Mouse (Mus musculus) heart, embryonic 15.5 days (tissue): ENCODE measurements around the gene Kpna6. TPM values are rescaled to one million over a fixed set of nuclear protein-coding genes. Genes with fewer than 3 reads are reported as not detected.

Experiments
- ATAC-seq: fragments of 200-750 bp; cut with Nextera tagmentation; replicated peaks from 2 replicates; pipeline ENCODE4 v1.8.0; 2017; ENCODE audit warnings: low read depth, moderate TSS enrichment; ENCODE audit not compliant: insufficient number of reproducible peaks, insufficient read depth, low FRiP score
- H3K27ac ChIP-seq: fragments of 300-500 bp; sonication (generic); 2 replicates; pipeline ENCODE4 v1.5.1; 2015; ENCODE audit warnings: mild to moderate bottlenecking, inconsistent platforms
- H3K27me3 ChIP-seq: fragments of 300-500 bp; sonication (generic); 2 replicates; pipeline ENCODE4 v1.6.1; 2015; ENCODE audit warnings: inconsistent platforms
- H3K36me3 ChIP-seq: fragments of 300-500 bp; sonication (generic); 2 replicates; pipeline ENCODE4 v1.6.1; 2015; ENCODE audit warnings: mild to moderate bottlenecking, inconsistent platforms
- H3K4me1 ChIP-seq: fragments of 300-500 bp; sonication (generic); replicated peaks from 2 replicates; pipeline ENCODE4 v1.6.1; 2015; ENCODE audit warnings: inconsistent platforms
- H3K4me2 ChIP-seq: fragments of 300-500 bp; sonication (generic); 2 replicates; pipeline ENCODE4 v1.6.1; 2015; ENCODE audit warnings: inconsistent platforms, mild to moderate bottlenecking, moderate library complexity
- H3K4me3 ChIP-seq: fragments of 300-500 bp; sonication (generic); 2 replicates; pipeline ENCODE4 v1.5.1; 2015; ENCODE audit warnings: mild to moderate bottlenecking, inconsistent platforms
- H3K9ac ChIP-seq: fragments of 300-500 bp; sonication (generic); 2 replicates; pipeline ENCODE4 v1.6.1; 2015; ENCODE audit warnings: mild to moderate bottlenecking, inconsistent platforms
- H3K9me3 ChIP-seq: fragments of 300-500 bp; sonication (generic); replicated peaks from 2 replicates; pipeline ENCODE4 v1.6.1; 2016; ENCODE audit warnings: inconsistent platforms
- WGBS: fragments of 180-500 bp; shearing (Covaris S2); methylation state at CpG from one replicate; pipeline ENCODE4 v1.1.7; 2015; ENCODE audit warnings: mixed read lengths; 5-methylcytosine and 5-hydroxymethylcytosine counted together
- polyA plus RNA-seq: library from polyadenylated mRNA; unstranded; fragments of >200 nt; fragmentation: Nextera tagmentation; extraction: Ambion mirVana; gene quantifications from 2 replicates; pipeline ENCODE4 v1.2.1, GENCODE M21; 2015

The Kpna6 gene
- polyA plus RNA-seq, 1 experiment from 2014 or later: 13.6 TPM

- Histone ChIP-seq H3K4me2 (no peak overlapping the region), H3K4me1 (peaks cover 5% of the 10 kb centered on the region), H3K9me3 (no peaks in the 10 kb centered on the region), H3K27me3 (no peaks in the 10 kb centered on the region), H3K4me3 (no peak overlapping the region), H3K27ac (no peak overlapping the region), H3K36me3 (peaks cover 50% of the 10 kb centered on the region), H3K9ac (no peak overlapping the region)
- ATAC-seq: no peak
- WGBS: 80% methylated on average over 6 of the region's 6 CpGs
Measured at GRCm38 (mm10) chr4:129645204-129645603, 27.4 kb downstream of the Kpna6 start.

GRCm38 (mm10) chr4:129641756-129642155, 30.8 kb downstream of the Kpna6 start:
- Histone ChIP-seq H3K27ac (peak overlapping the region; percentile 35; the same call in 1 of the 2 replicates), H3K9me3 (no peaks in the 10 kb centered on the region), H3K4me3 (no peak overlapping the region), H3K4me1 (peaks cover 32% of the 10 kb centered on the region), H3K36me3 (peaks cover 37% of the 10 kb centered on the region), H3K4me2 (peak overlapping the region; percentile 81; the same call in 1 of the 2 replicates), H3K27me3 (no peaks in the 10 kb centered on the region), H3K9ac (no peak overlapping the region)
- no peak for ATAC-seq
- WGBS: 53% methylated on average over 5 of the region's 5 CpGs

GRCm38 (mm10) chr4:129640638-129641467, 31.7 kb downstream of the Kpna6 start, which contains the start of gene Txlna:
Txlna (minus strand) TSS chr4:129641065.
- Histone ChIP-seq H3K4me1 (peaks cover 32% of the 10 kb centered on the region), H3K4me3 (peak within 1 kb of the TSS; percentile 73), H3K9ac (peak within 1 kb of the TSS; percentile 73), H3K27ac (peak within 1 kb of the TSS; percentile 97), H3K4me2 (peak within 1 kb of the TSS; percentile 81), H3K36me3 (peaks cover 38% of the 10 kb centered on the region), H3K27me3 (no peaks in the 10 kb centered on the region), H3K9me3 (no peaks in the 10 kb centered on the region)
- under 1% methylated on average over 52 of the region's 60 CpGs for WGBS
- peak; percentile 97 for ATAC-seq

GRCm38 (mm10) chr4:129640101-129640637, 32.4 kb downstream of the Kpna6 start:
- Histone ChIP-seq H3K9ac (peak overlapping the region; percentile 73), H3K4me1 (peaks cover 32% of the 10 kb centered on the region), H3K9me3 (no peaks in the 10 kb centered on the region), H3K4me2 (peak overlapping the region; percentile 81), H3K27ac (peak overlapping the region; percentile 97), H3K27me3 (no peaks in the 10 kb centered on the region), H3K36me3 (peaks cover 37% of the 10 kb centered on the region), H3K4me3 (peak overlapping the region; percentile 73)
- no peak for ATAC-seq
- WGBS: 1% methylated on average over 17 of the region's 17 CpGs

- H3K9ac ChIP-seq: peak overlapping the region; percentile 73
- peak overlapping the region; percentile 73 for H3K4me3 ChIP-seq
- 78% methylated on average over 15 of the region's 15 CpGs for WGBS
- no peak for ATAC-seq
- H3K4me2 ChIP-seq: peak overlapping the region; percentile 81
- H3K36me3 ChIP-seq: peaks cover 46% of the 10 kb centered on the region
- H3K27ac ChIP-seq: peak overlapping the region; percentile 97; the same call in 1 of the 2 replicates
- H3K4me1 ChIP-seq: peaks cover 32% of the 10 kb centered on the region
- no peaks in the 10 kb centered on the region for H3K27me3 ChIP-seq
- no peaks in the 10 kb centered on the region for H3K9me3 ChIP-seq
Measured at GRCm38 (mm10) chr4:129639221-129639620, 33.3 kb downstream of the Kpna6 start.

GRCm38 (mm10) chr4:129633852-129634251, 38.7 kb downstream of the Kpna6 start:
- no peak overlapping the region for H3K27ac ChIP-seq
- ATAC-seq: no peak
- H3K36me3 ChIP-seq: peaks cover 94% of the 10 kb centered on the region
- H3K9me3 ChIP-seq: no peaks in the 10 kb centered on the region
- no peak overlapping the region for H3K9ac ChIP-seq
- H3K4me2 ChIP-seq: no peak overlapping the region
- no peaks in the 10 kb centered on the region for H3K27me3 ChIP-seq
- peaks cover 22% of the 10 kb centered on the region for H3K4me1 ChIP-seq
- H3K4me3 ChIP-seq: no peak overlapping the region
- 93% methylated on average over 6 of the region's 6 CpGs for WGBS

GRCm38 (mm10) chr4:129631867-129632266, 40.7 kb downstream of the Kpna6 start:
- 88% methylated on average over 12 of the region's 12 CpGs for WGBS
- peaks cover 98% of the 10 kb centered on the region for H3K36me3 ChIP-seq
- H3K9ac ChIP-seq: no peak overlapping the region
- no peaks in the 10 kb centered on the region for H3K9me3 ChIP-seq
- H3K4me2 ChIP-seq: no peak overlapping the region
- no peaks in the 10 kb centered on the region for H3K27me3 ChIP-seq
- H3K27ac ChIP-seq: no peak overlapping the region
- H3K4me1 ChIP-seq: peaks cover 8% of the 10 kb centered on the region
- ATAC-seq: no peak
- H3K4me3 ChIP-seq: no peak overlapping the region

- Histone ChIP-seq H3K36me3 (peaks cover 94% of the 10 kb centered on the region), H3K9me3 (no peaks in the 10 kb centered on the region), H3K27me3 (no peaks in the 10 kb centered on the region), H3K9ac (no peak overlapping the region), H3K4me3 (no peak overlapping the region), H3K27ac (no peak overlapping the region), H3K4me2 (no peak overlapping the region), H3K4me1 (peaks cover 8% of the 10 kb centered on the region; the same call in 1 of the 2 replicates)
- no peak for ATAC-seq
- WGBS: 75% methylated on average over 4 of the region's 4 CpGs
Measured at GRCm38 (mm10) chr4:129630944-129631343, 41.6 kb downstream of the Kpna6 start.

- WGBS: 74% methylated on average over 6 of the region's 6 CpGs
- no peak for ATAC-seq
- Histone ChIP-seq H3K27me3 (no peaks in the 10 kb centered on the region), H3K9ac (no peak overlapping the region), H3K4me1 (peaks cover 34% of the 10 kb centered on the region), H3K9me3 (no peaks in the 10 kb centered on the region), H3K4me2 (no peak overlapping the region), H3K4me3 (no peak overlapping the region), H3K36me3 (peaks cover 45% of the 10 kb centered on the region), H3K27ac (no peak overlapping the region)
Measured at GRCm38 (mm10) chr4:129626035-129626434, 46.5 kb downstream of the Kpna6 start.

GRCm38 (mm10) chr4:129625496-129625895, 47.1 kb downstream of the Kpna6 start:
- H3K4me2 ChIP-seq: peak overlapping the region; percentile 87
- H3K4me1 ChIP-seq: peaks cover 38% of the 10 kb centered on the region
- 0 out of 2 replicates have a peak overlapping the region, but pooled peaks have one; percentile 84 for H3K9ac ChIP-seq
- H3K27ac ChIP-seq: peak overlapping the region; percentile 89
- no peaks in the 10 kb centered on the region for H3K27me3 ChIP-seq
- WGBS: 49% methylated on average over 4 of the region's 4 CpGs
- no peaks in the 10 kb centered on the region for H3K9me3 ChIP-seq
- H3K4me3 ChIP-seq: no peak overlapping the region
- peaks cover 40% of the 10 kb centered on the region for H3K36me3 ChIP-seq
- ATAC-seq: no peak

GRCm38 (mm10) chr4:129625029-129625370, 47.6 kb downstream of the Kpna6 start:
- Histone ChIP-seq H3K27me3 (no peaks in the 10 kb centered on the region), H3K36me3 (peaks cover 35% of the 10 kb centered on the region), H3K4me2 (peak overlapping the region; percentile 87), H3K9ac (peak overlapping the region; percentile 84), H3K27ac (peak overlapping the region; percentile 89), H3K9me3 (no peaks in the 10 kb centered on the region), H3K4me1 (peaks cover 38% of the 10 kb centered on the region), H3K4me3 (peak overlapping the region; percentile 77)
- 1% methylated on average over 6 of the region's 6 CpGs for WGBS
- ATAC-seq: no peak
